Mouse (Mus musculus): Measurements from ENCODE around the gene Mybbp1a.

GRCm38 (mm10) chr11:72468525-72468924 is 27.4 kb downstream of the Mybbp1a start:
- no peak for TF ChIP-seq POLR2A (IDR thresholded peaks at IDR 0.05; ENCODE audit: control insufficient read depth, extremely low read depth, insufficient read depth, low read length, poor library complexity)
- TF ChIP-seq CTCF (IDR thresholded peaks at IDR 0.05; ENCODE audit: borderline replicate concordance, control insufficient read depth, extremely low read depth, insufficient read depth, low read length, poor library complexity): no peak

All from thymus, adult 2 months (tissue).